Mouse (Mus musculus): ENCODE results near the gene Fam57a. TPM values are rescaled to one million over a fixed set of nuclear protein-coding genes. Genes with fewer than 3 reads are reported as not detected.

Gene Fam57a
- 12.7 TPM for polyA plus RNA-seq (2014; fragmentation: Illumina TruSeq; extraction: RNeasy Lipid Tissue Mini Kit (QIAGEN cat#74804); ENCODE audit: insufficient read depth, low read depth, low replicate concordance)

DNA sequence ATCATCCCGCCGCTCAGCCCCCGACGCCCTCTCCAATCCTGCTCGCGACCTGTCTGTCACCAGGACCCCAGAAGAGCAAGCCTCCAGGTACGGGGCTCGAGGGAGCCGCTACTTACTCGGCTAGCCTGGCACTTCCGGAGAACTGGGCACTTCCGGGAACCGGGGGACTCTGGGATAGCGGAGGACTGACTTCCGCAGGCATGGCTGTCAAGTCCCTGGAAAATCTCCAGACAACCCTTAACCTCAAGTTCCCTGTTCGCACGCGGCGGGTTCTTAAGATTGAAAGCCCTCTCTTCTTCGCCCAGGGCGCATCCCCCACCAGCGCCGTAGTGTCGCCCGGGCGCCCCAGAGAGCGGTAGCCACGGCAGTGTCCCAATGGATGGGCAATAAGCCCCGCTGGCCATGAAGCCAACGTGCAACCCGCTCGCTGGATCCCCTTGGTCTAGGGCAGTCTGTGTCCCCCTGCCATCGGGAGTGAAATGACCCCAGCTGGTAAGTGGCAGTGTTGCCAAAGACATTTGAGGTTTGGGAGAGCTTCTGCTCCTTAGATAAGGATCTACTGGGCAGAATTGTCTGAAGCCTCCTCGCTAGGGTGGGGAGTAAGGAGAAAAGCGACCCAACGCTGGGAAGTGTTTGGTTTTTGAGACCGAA lies at the start of gene Fam57a, which contains the start of gene Vps53:
TSS of gene Fam57a (plus strand) at position 177 of the 651 bp plus-strand sequence.
TSS of gene Vps53 (minus strand) at position 153 of the 651 bp plus-strand sequence.

GRCm38 (mm10) chr11:76217390-76217800 lies 37.9 kb downstream of the Fam57a start, which contains the start of the genes Dbil5 and Gemin4:
Dbil5 (plus strand) TSS chr11:76217608.
Gemin4 (minus strand) TSS chr11:76217664.

GRCm38 (mm10) chr11:76242901-76243810 lies 63.7 kb downstream of the Fam57a start, which contains the start of the genes Mrm3 and Glod4:
Mrm3 (plus strand) TSS chr11:76243715.
Glod4 (minus strand) TSS chr11:76243725.

Other genes starting within 250 kb of the Fam57a start
- gene Rph3al, start 241.2 kb upstream of the Fam57a start, polyA plus RNA-seq (2014; fragmentation: Illumina TruSeq; extraction: RNeasy Lipid Tissue Mini Kit (QIAGEN cat#74804); ENCODE audit: insufficient read depth, low read depth, low replicate concordance): 10.0 TPM
- gene 1700016K19Rik, start 179.8 kb upstream of the Fam57a start, polyA plus RNA-seq (2014; fragmentation: Illumina TruSeq; extraction: RNeasy Lipid Tissue Mini Kit (QIAGEN cat#74804); ENCODE audit: insufficient read depth, low read depth, low replicate concordance): 27.5 TPM
- gene Rflnb, start 151.9 kb upstream of the Fam57a start, polyA plus RNA-seq (2014; fragmentation: Illumina TruSeq; extraction: RNeasy Lipid Tissue Mini Kit (QIAGEN cat#74804); ENCODE audit: insufficient read depth, low read depth, low replicate concordance): 14.3 TPM
- 26.0 TPM for gene Vps53, start within 50 bp of the Fam57a start, polyA plus RNA-seq (2014; fragmentation: Illumina TruSeq; extraction: RNeasy Lipid Tissue Mini Kit (QIAGEN cat#74804); ENCODE audit: insufficient read depth, low read depth, low replicate concordance)
- 0.51 TPM for gene Dbil5, start 37.9 kb downstream of the Fam57a start, polyA plus RNA-seq (2014; fragmentation: Illumina TruSeq; extraction: RNeasy Lipid Tissue Mini Kit (QIAGEN cat#74804); ENCODE audit: insufficient read depth, low read depth, low replicate concordance)
- 6.9 TPM for gene Gemin4, start 38.0 kb downstream of the Fam57a start, polyA plus RNA-seq (2014; fragmentation: Illumina TruSeq; extraction: RNeasy Lipid Tissue Mini Kit (QIAGEN cat#74804); ENCODE audit: insufficient read depth, low read depth, low replicate concordance)
- gene Mrm3, start 64.0 kb downstream of the Fam57a start, polyA plus RNA-seq (2014; fragmentation: Illumina TruSeq; extraction: RNeasy Lipid Tissue Mini Kit (QIAGEN cat#74804); ENCODE audit: insufficient read depth, low read depth, low replicate concordance): 5.8 TPM
- gene Glod4, start 64.1 kb downstream of the Fam57a start, polyA plus RNA-seq (2014; fragmentation: Illumina TruSeq; extraction: RNeasy Lipid Tissue Mini Kit (QIAGEN cat#74804); ENCODE audit: insufficient read depth, low read depth, low replicate concordance): 56.2 TPM
- 15.2 TPM for gene Nxn, start 219.5 kb downstream of the Fam57a start, polyA plus RNA-seq (2014; fragmentation: Illumina TruSeq; extraction: RNeasy Lipid Tissue Mini Kit (QIAGEN cat#74804); ENCODE audit: insufficient read depth, low read depth, low replicate concordance)
- 25.8 TPM for gene Timm22, start 227.3 kb downstream of the Fam57a start, polyA plus RNA-seq (2014; fragmentation: Illumina TruSeq; extraction: RNeasy Lipid Tissue Mini Kit (QIAGEN cat#74804); ENCODE audit: insufficient read depth, low read depth, low replicate concordance)

Data from lung, adult 10 weeks (tissue).